Mouse (Mus musculus) forebrain, embryonic 14.5 days (tissue): ENCODE data around the gene Map4k2. TPM values are rescaled to one million over a fixed set of nuclear protein-coding genes. Genes with fewer than 3 reads are reported as not detected.
"Not testable (repeated sequence)": the region's sequence is repeated elsewhere in the genome, so short reads cannot be mapped to it uniquely, and the experiment has no call there.

Experiments
- ATAC-seq: fragments of 200-750 bp; cut with Nextera tagmentation; 2 replicates; pipeline ENCODE4 v1.8.0; 2017; ENCODE audit warnings: mild to moderate bottlenecking, moderate library complexity
- DNase-seq: peaks from one replicate; pipeline ENCODE4 v3.0.0-alpha.2; 2015; ENCODE audit warnings: low spot score
- H3K27ac ChIP-seq: fragments of 300-500 bp; sonication (generic); 2 replicates; pipeline ENCODE4 v1.5.1; 2014; ENCODE audit warnings: low read depth, mild to moderate bottlenecking, control low read depth, low read length, moderate library complexity
- H3K27me3 ChIP-seq: fragments of 300-500 bp; sonication (generic); replicated peaks from 2 replicates; pipeline ENCODE4 v1.6.1; 2014; ENCODE audit warnings: low read length, control low read depth, mixed read lengths; ENCODE audit not compliant: control insufficient read depth, insufficient read depth
- H3K36me3 ChIP-seq: fragments of 300-500 bp; sonication (generic); 2 replicates; pipeline ENCODE4 v1.6.1; 2014; ENCODE audit warnings: low read length, control low read depth; ENCODE audit not compliant: control insufficient read depth, insufficient read depth
- H3K4me1 ChIP-seq: fragments of 300-500 bp; sonication (generic); 2 replicates; pipeline ENCODE4 v1.6.1; 2014; ENCODE audit warnings: antibody characterized with exemption, low read length, control low read depth; ENCODE audit not compliant: control insufficient read depth, insufficient read depth
- H3K4me2 ChIP-seq: fragments of 300-500 bp; sonication (generic); 2 replicates; pipeline ENCODE4 v1.6.1; 2014; ENCODE audit warnings: mild to moderate bottlenecking, control low read depth, low read length
- H3K4me3 ChIP-seq: fragments of 300-500 bp; sonication (generic); 2 replicates; pipeline ENCODE4 v1.5.1; 2014; ENCODE audit warnings: low read depth, low read length, control low read depth
- H3K9ac ChIP-seq: fragments of 300-500 bp; sonication (generic); 2 replicates; pipeline ENCODE4 v1.6.1; 2014; ENCODE audit warnings: mild to moderate bottlenecking, low read length, control low read depth, moderate library complexity
- H3K9me3 ChIP-seq: fragments of 300-500 bp; sonication (generic); replicated peaks from 2 replicates; pipeline ENCODE4 v1.6.1; 2016; ENCODE audit warnings: low read length, control low read depth, mixed read lengths; ENCODE audit not compliant: control insufficient read depth
- WGBS: fragments of 180-500 bp; shearing (Covaris S2); extraction: QIAGEN DNeasy Blood & Tissue Kit; methylation state at CpG from one replicate; pipeline ENCODE4 v1.1.7; 2014; 5-methylcytosine and 5-hydroxymethylcytosine counted together
- polyA plus RNA-seq: library from polyadenylated mRNA; unstranded; fragments of >200 nt; fragmentation: Nextera tagmentation; extraction: Ambion mirVana; gene quantifications from 2 replicates; pipeline ENCODE4 v1.2.1, GENCODE M21; 2014

The Map4k2 gene
- polyA plus RNA-seq, 1 experiment from 2014 or later: 6.2 TPM

- 92% methylated on average over 5 of the region's 5 CpGs for WGBS
- ATAC-seq (no peak), DNase-seq (no peak)
- Histone ChIP-seq H3K27ac (no peak overlapping the region), H3K4me3 (no peak overlapping the region), H3K27me3 (no peaks in the 10 kb centered on the region), H3K9ac (no peak overlapping the region), H3K4me1 (peaks cover 4% of the 10 kb centered on the region), H3K36me3 (no peaks in the 10 kb centered on the region), H3K4me2 (no peak overlapping the region), H3K9me3 (no peaks in the 10 kb centered on the region)
These were observed 30.8 kb upstream of the Map4k2 start for GRCm38 (mm10) chr19:6310181-6310580.

- DNase-seq, H3K9me3 ChIP-seq, H3K36me3 ChIP-seq, H3K9ac ChIP-seq, H3K4me2 ChIP-seq, H3K4me1 ChIP-seq, H3K27ac ChIP-seq, ATAC-seq, H3K27me3 ChIP-seq, H3K4me3 ChIP-seq: not testable (repeated sequence)
- WGBS: 92% methylated on average over 3 of the region's 3 CpGs
These were observed 29.2 kb upstream of the Map4k2 start for GRCm38 (mm10) chr19:6311783-6312182.

- Histone ChIP-seq H3K4me3 (no peak overlapping the region), H3K9ac (no peak overlapping the region), H3K4me2 (no peak overlapping the region), H3K36me3 (no peaks in the 10 kb centered on the region), H3K27ac (no peak overlapping the region), H3K27me3 (no peaks in the 10 kb centered on the region), H3K4me1 (no peaks in the 10 kb centered on the region), H3K9me3 (no peaks in the 10 kb centered on the region)
- WGBS: 90% methylated on average over 8 of the region's 8 CpGs
- no peak for ATAC-seq
- DNase-seq: no peak
These were observed 27.1 kb upstream of the Map4k2 start for GRCm38 (mm10) chr19:6313796-6314195.

DNA sequence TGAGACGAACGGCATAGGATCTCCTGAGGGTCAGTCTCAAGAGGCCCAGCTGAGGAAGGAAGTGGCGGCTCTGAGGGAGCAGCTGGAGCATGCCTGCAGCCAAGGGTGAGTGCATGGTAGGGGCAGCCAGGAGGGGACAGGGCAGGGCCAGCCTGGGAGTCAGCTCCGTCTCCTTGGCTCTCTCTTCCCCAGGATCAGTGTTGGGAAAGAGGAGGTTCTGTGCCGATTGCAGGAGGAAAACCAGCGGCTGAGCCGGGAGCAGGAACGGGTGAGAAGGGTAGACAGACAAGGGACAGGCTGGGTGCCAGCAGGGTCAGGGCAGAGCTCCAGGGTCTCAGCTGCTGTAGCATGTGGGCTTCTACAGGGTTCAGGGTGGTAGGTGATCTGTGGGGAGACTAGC, 26.4 kb upstream of the Map4k2 start:
- Histone ChIP-seq H3K27me3 (no peaks in the 10 kb centered on the region), H3K27ac (no peak overlapping the region), H3K9ac (no peak overlapping the region), H3K36me3 (no peaks in the 10 kb centered on the region), H3K4me1 (no peaks in the 10 kb centered on the region), H3K9me3 (no peaks in the 10 kb centered on the region), H3K4me3 (no peak overlapping the region), H3K4me2 (no peak overlapping the region)
- DNase-seq (no peak), ATAC-seq (no peak)
- WGBS: 85% methylated on average over 8 of the region's 8 CpGs

- ATAC-seq (no peak), DNase-seq (no peak)
- Histone ChIP-seq H3K9ac (no peak overlapping the region), H3K27ac (no peak overlapping the region), H3K36me3 (no peaks in the 10 kb centered on the region), H3K4me1 (no peaks in the 10 kb centered on the region), H3K9me3 (no peaks in the 10 kb centered on the region), H3K27me3 (no peaks in the 10 kb centered on the region), H3K4me3 (no peak overlapping the region), H3K4me2 (no peak overlapping the region)
- 78% methylated on average over 14 of the region's 14 CpGs for WGBS
These were observed 25.4 kb upstream of the Map4k2 start for GRCm38 (mm10) chr19:6315573-6315972.

DNA sequence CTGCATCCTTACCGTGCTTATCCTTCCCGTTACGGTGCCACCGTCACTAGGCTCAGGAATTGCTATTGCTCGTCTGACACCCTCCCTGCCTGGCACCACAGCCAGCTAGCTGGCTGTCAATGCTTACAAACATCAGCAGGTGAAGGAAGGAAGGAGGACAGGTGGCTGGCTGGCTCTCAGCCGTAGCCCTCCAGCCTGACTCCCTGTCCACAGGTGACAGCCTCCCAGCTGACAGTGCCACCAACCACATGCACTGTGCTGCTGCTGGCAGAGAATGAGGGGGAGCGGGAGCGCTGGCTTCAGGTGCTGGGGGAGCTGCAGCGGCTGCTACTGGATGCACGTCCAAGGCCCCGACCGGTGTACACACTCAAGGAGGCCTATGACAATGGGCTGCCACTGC, 22.8 kb upstream of the Map4k2 start:
- no peak overlapping the region for H3K9ac ChIP-seq
- H3K4me3 ChIP-seq: no peak overlapping the region

GRCm38 (mm10) chr19:6321358-6321757, 19.6 kb upstream of the Map4k2 start:
- Histone ChIP-seq H3K9ac (no peak overlapping the region), H3K27me3 (no peaks in the 10 kb centered on the region), H3K4me2 (no peak overlapping the region), H3K4me3 (no peak overlapping the region), H3K27ac (no peak overlapping the region), H3K4me1 (no peaks in the 10 kb centered on the region), H3K36me3 (no peaks in the 10 kb centered on the region), H3K9me3 (no peaks in the 10 kb centered on the region)
- 93% methylated on average over 8 of the region's 8 CpGs for WGBS
- DNase-seq: no peak
- ATAC-seq: no peak

More for the DNA sequence above, 22.8 kb upstream of the Map4k2 start:
- 92% methylated on average over 12 of the region's 12 CpGs for WGBS
- ATAC-seq: no peak
- Histone ChIP-seq H3K36me3 (no peaks in the 10 kb centered on the region), H3K4me2 (no peak overlapping the region), H3K4me1 (no peaks in the 10 kb centered on the region), H3K9me3 (no peaks in the 10 kb centered on the region), H3K27me3 (no peaks in the 10 kb centered on the region), H3K27ac (no peak overlapping the region)
- DNase-seq: no peak

DNA sequence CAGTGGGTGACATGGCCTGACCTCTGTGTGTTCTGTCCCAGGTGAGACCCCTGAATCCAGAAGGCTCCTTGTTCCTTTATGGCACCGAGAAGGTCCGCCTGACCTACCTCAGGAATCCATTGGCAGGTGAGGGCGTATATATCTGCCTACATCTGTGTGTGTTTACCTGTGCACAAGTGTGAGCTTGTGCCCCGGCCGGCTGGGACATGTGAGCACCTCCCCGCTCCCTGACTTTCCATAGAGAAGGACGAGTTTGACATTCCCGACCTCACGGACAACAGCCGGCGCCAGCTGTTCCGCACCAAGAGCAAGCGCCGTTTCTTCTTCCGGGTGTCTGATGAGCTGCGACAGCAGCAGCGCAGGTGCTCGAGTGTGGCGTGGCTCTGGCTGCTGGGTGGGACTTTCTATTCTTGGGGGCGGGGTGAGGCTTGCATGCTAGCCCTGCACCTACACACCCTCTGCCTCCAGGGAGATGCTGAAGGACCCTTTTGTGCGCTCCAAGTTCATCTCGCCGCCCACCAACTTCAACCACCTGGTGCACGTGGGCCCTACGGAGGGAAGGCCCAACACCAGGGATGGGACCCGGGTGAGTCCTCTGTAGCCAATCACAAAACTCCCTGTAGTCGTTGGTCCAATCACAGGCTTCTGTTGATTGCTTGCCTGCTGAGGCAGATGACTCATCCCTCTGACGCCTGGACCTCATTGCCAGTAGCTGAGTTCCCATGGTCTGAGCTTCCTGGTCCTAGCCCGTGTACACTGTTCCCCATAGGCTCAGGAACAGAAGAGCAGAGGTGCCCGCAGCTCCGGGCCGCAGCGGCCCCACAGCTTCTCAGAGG, 18.9 kb upstream of the Map4k2 start:
- ATAC-seq (no peak), DNase-seq (no peak)
- no peak overlapping the region for H3K4me3 ChIP-seq
- H3K9me3 ChIP-seq: no peaks in the 10 kb centered on the region
- H3K27me3 ChIP-seq: no peaks in the 10 kb centered on the region
- no peaks in the 10 kb centered on the region for H3K36me3 ChIP-seq
- no peak overlapping the region for H3K4me2 ChIP-seq
- H3K4me1 ChIP-seq: no peaks in the 10 kb centered on the region
- H3K9ac ChIP-seq: no peak overlapping the region
- no peak overlapping the region for H3K27ac ChIP-seq
- WGBS: 88% methylated on average over 33 of the region's 33 CpGs

DNA sequence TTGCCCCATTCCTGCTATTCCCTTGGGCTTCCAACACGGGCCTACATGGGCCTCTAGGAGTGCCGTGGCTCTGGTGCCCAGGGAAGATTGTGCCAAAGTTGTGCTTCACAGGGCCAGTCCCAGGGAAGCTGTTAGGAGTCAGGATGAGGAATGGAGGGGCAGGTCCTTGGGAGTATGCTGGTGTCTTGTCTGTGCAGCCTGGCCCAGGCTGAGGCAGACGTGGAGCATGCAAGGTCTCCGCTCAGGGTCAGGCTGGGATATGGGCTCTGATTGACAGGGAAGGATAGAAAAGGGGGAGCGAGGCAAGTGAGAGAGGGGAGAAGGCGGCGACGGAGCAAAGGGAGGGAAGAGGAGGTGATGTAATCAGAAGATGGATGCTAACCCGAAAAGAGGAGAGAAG, 16.2 kb upstream of the Map4k2 start:
- no peaks in the 10 kb centered on the region for H3K4me1 ChIP-seq
- H3K27ac ChIP-seq: no peak overlapping the region
- H3K4me3 ChIP-seq: no peak overlapping the region
- no peak for DNase-seq
- ATAC-seq: no peak
- H3K36me3 ChIP-seq: no peaks in the 10 kb centered on the region
- H3K4me2 ChIP-seq: no peak overlapping the region
- H3K27me3 ChIP-seq: no peaks in the 10 kb centered on the region
- no peak overlapping the region for H3K9ac ChIP-seq
- WGBS: 83% methylated on average over 9 of the region's 9 CpGs
- H3K9me3 ChIP-seq: no peaks in the 10 kb centered on the region
